Mouse (Mus musculus) hindbrain, embryonic 13.5 days (tissue): ENCODE results near the gene Atp6v1a. TPM values are rescaled to one million over a fixed set of nuclear protein-coding genes. Genes with fewer than 3 reads are reported as not detected.
A peak's percentile ranks its signal among the peaks of the same experiment; 100 is the strongest.

Source experiments
- ATAC-seq: fragments of 200-750 bp; cut with Nextera tagmentation; 2 replicates; pipeline ENCODE4 v1.8.0; 2017; ENCODE audit warnings: moderate TSS enrichment; ENCODE audit not compliant: low FRiP score
- H3K27ac ChIP-seq: fragments of 300-500 bp; sonication (generic); 2 replicates; pipeline ENCODE4 v1.5.1; 2015; ENCODE audit warnings: inconsistent platforms, mild to moderate bottlenecking, moderate library complexity
- H3K27me3 ChIP-seq: fragments of 300-500 bp; sonication (generic); 2 replicates; pipeline ENCODE4 v1.6.1; 2015; ENCODE audit warnings: mild to moderate bottlenecking, inconsistent platforms
- H3K36me3 ChIP-seq: fragments of 300-500 bp; sonication (generic); 2 replicates; pipeline ENCODE4 v1.6.1; 2015; ENCODE audit warnings: mild to moderate bottlenecking, inconsistent platforms
- H3K4me1 ChIP-seq: fragments of 300-500 bp; sonication (generic); replicated peaks from 2 replicates; pipeline ENCODE4 v1.6.1; 2015; ENCODE audit warnings: inconsistent platforms
- H3K4me2 ChIP-seq: fragments of 300-500 bp; sonication (generic); 2 replicates; pipeline ENCODE4 v1.6.1; 2015; ENCODE audit warnings: inconsistent platforms, mild to moderate bottlenecking, moderate library complexity
- H3K4me3 ChIP-seq: fragments of 300-500 bp; sonication (generic); 2 replicates; pipeline ENCODE4 v1.5.1; 2015; ENCODE audit warnings: mild to moderate bottlenecking, inconsistent platforms
- H3K9ac ChIP-seq: fragments of 300-500 bp; sonication (generic); 2 replicates; pipeline ENCODE4 v1.6.1; 2015; ENCODE audit warnings: mild to moderate bottlenecking, inconsistent platforms
- H3K9me3 ChIP-seq: fragments of 300-500 bp; sonication (generic); 2 replicates; pipeline ENCODE4 v1.6.1; 2016; ENCODE audit warnings: inconsistent platforms
- WGBS: fragments of 180-500 bp; shearing (Covaris S2); methylation state at CpG from one replicate; pipeline ENCODE4 v1.1.7; 2015; 5-methylcytosine and 5-hydroxymethylcytosine counted together
- polyA plus RNA-seq: library from polyadenylated mRNA; unstranded; fragments of >200 nt; fragmentation: Nextera tagmentation; extraction: Ambion mirVana; gene quantifications from 2 replicates; pipeline ENCODE4 v1.2.1, GENCODE M21; 2015

The Atp6v1a gene
- polyA plus RNA-seq, 1 experiment from 2014 or later: 93.6 TPM

DNA sequence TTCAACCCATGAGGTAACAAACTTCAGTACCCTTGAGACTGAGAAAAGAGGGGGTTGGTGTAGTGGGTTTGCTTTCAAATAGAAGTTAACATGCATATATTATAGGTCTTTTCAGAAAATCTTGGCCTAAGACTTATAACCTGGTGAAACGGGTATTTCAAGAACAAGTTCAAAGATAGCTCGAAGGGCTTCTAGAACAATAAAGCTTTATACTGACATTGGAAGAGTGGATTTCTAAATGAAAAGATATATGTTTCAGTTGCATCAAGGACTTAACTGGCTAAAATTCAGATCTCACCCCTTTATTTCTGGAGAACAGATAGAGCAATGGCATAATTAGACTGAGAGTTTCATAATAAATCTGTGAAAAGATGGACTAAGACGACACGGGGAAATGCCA lies 29.5 kb upstream of the Atp6v1a start:
- Histone ChIP-seq H3K4me3 (no peak overlapping the region), H3K36me3 (no peaks in the 10 kb centered on the region), H3K4me1 (peaks cover 7% of the 10 kb centered on the region), H3K27me3 (no peaks in the 10 kb centered on the region), H3K9ac (no peak overlapping the region), H3K27ac (no peak overlapping the region), H3K4me2 (no peak overlapping the region), H3K9me3 (no peaks in the 10 kb centered on the region)
- no peak for ATAC-seq
- 87% methylated on average over 4 of the region's 4 CpGs for WGBS

DNA sequence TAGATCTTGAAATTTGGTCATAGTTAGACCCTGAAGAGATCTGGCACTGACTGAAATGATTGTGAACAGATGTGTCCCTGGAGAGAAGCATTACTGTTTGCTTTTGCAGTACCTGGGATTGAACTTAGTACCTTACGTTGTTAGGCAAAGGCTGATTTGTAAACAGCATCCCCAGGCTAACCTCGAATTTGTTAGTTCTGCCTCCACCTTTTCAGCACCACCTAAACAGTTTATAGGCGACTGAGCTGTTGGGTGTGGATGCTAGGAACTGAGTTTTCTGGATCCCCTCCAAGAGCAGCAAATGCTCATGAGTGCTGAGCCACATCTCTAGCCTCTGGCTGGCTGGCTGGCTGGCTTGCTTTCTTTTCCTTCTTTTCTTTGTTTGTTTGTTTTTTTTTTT lies 25.7 kb upstream of the Atp6v1a start:
- Histone ChIP-seq H3K4me3 (no peak overlapping the region), H3K9ac (no peak overlapping the region)
- WGBS: 69% methylated on average over 3 of the region's 3 CpGs

DNA sequence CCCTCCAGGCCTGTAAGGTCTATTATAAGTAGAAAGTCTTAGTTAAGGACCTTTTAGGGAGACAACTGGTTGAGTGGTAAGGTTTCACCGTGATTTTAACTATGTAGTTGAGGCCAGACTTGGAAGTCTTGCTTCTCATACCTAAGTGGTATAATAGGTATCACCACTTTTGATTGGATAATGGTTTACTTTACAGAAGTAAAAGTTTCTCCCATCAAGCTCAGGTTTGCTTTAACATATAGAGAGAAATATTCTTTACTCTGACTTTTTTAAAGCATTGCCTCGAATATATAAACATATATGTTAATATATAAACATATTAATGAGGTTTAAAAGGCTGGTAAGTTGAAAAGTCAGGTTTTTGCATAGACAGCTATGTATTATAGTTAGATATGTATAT lies 24.3 kb upstream of the Atp6v1a start:
- H3K4me3 ChIP-seq: no peak overlapping the region
- H3K9me3 ChIP-seq: no peaks in the 10 kb centered on the region
- peaks cover 7% of the 10 kb centered on the region for H3K36me3 ChIP-seq
- H3K27me3 ChIP-seq: no peaks in the 10 kb centered on the region
- no peak overlapping the region for H3K27ac ChIP-seq
- H3K4me1 ChIP-seq: no peaks in the 10 kb centered on the region
- no peak overlapping the region for H3K9ac ChIP-seq
- ATAC-seq: no peak
- H3K4me2 ChIP-seq: no peak overlapping the region
- 88% methylated on average over 2 of the region's 2 CpGs for WGBS

More for the DNA sequence above, 25.7 kb upstream of the Atp6v1a start:
- H3K4me2 ChIP-seq: no peak overlapping the region
- no peak overlapping the region for H3K27ac ChIP-seq
- no peaks in the 10 kb centered on the region for H3K9me3 ChIP-seq
- no peaks in the 10 kb centered on the region for H3K4me1 ChIP-seq
- H3K36me3 ChIP-seq: no peaks in the 10 kb centered on the region
- no peaks in the 10 kb centered on the region for H3K27me3 ChIP-seq
- no peak for ATAC-seq

DNA sequence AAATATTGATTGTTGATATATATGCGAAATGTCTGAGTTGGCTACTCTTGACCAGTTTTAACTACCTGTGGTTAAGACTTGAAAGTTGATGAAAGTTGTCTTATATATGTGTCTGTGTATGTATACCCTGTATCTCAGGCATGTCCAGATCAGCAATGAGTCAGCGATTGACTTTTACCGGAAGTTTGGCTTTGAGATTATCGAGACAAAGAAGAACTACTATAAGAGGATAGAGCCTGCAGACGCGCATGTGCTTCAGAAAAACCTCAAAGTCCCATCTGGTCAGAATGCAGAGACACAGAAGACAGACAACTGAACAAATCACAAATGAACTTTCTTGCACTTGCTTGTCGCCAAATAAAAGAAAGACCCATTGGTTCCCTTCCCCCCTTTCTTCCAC lies 19.8 kb upstream of the Atp6v1a start:
- no peak overlapping the region for H3K27ac ChIP-seq
- 95% methylated on average over 7 of the region's 7 CpGs for WGBS
- H3K36me3 ChIP-seq: peaks cover 16% of the 10 kb centered on the region
- H3K4me3 ChIP-seq: no peak overlapping the region
- ATAC-seq: no peak
- H3K9ac ChIP-seq: no peak overlapping the region
- H3K4me1 ChIP-seq: no peaks in the 10 kb centered on the region
- no peaks in the 10 kb centered on the region for H3K9me3 ChIP-seq
- no peak overlapping the region for H3K4me2 ChIP-seq
- H3K27me3 ChIP-seq: no peaks in the 10 kb centered on the region

DNA sequence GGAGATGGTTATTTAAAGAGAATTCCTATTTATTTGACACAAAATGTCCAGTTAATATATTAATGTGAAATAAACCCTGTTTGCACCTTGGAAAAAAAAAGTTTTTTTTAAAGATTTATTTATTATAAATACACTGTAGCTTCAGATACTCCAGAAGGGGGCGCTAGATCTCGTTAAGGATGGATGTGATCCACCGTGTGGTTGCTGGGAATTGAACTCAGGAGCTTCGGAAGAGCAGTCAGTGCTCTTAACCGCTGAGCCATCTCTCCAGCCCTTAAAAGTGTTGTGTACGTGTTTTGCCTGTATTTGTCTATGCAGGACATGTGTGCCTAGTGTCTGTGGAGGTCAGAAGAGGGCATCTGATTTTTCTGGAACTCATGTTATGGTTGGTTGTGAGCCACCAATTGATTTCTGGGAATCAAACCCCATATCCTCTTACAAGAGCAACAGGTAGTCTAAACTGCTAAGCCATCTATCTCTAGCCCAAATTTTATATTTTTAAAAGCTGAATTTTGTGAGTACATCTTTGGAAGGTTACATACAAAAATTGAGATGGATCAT lies 15.1 kb upstream of the Atp6v1a start:
- H3K27ac ChIP-seq: no peak overlapping the region
- 72% methylated on average over 6 of the region's 6 CpGs for WGBS
- H3K36me3 ChIP-seq: peaks cover 16% of the 10 kb centered on the region
- no peak for ATAC-seq
- no peak overlapping the region for H3K4me2 ChIP-seq
- no peak overlapping the region for H3K4me3 ChIP-seq
- no peaks in the 10 kb centered on the region for H3K27me3 ChIP-seq
- H3K9ac ChIP-seq: no peak overlapping the region
- H3K4me1 ChIP-seq: no peaks in the 10 kb centered on the region
- H3K9me3 ChIP-seq: no peaks in the 10 kb centered on the region

DNA sequence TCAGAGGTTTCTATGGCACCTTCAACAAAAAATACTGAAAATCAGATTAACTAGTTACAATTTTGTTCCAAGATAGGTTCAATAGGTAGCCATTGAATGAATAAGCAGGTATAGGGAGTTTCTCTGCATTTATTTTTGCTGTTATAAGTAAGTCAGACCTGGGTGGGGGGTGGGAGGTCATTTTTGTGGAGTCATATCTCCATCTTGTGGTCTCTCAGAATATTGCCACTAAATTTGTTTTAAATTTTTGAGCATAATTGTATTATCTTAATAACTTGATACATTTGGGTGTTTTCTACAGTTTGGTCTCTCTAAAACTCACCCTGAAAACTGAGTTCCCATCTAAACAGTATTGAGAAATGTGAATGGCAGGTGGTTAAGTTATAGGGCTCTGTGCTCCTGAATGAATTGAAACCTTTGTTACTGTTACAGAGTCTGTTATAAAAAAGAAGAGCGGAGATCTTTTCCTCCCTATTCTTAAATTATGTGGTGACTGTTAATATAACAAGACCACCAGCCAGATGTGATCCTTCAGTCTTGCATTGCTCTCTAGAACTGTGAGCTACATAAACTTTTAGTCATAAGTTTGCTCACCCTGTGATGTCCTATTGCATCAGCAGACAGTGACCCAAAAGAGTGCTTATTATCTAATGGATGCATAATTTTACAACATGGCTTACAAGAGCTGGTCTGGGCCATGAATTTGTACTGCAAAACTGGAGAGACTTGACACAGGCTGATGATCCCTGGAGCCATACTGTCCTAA lies 9.7 kb upstream of the Atp6v1a start:
- H3K27ac ChIP-seq: no peak overlapping the region
- 94% methylated on average over 1 of the region's 1 CpGs for WGBS

DNA sequence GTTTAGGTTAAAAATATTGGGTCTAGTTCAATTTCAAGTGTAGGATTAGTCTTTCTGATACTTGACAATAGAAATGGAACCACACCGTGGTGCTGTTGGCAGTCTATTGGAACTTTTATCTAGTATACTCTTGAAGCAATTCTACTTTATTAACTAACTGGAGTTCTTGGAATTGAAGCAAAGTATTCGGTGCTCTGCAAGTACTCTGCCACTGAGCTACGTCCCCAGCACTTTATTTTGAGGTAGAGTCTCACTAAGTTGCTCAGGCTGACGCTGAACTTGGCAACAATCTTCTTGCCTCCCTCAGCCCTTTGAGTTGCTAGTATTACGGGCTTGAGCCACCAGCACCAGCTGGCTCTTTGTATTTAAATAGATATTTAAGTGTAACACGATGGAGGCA lies 2.0 kb upstream of the Atp6v1a start:
- Histone ChIP-seq H3K4me2 (peak overlapping the region; percentile 71; the same call in 1 of the 2 replicates), H3K27me3 (no peaks in the 10 kb centered on the region), H3K36me3 (no peaks in the 10 kb centered on the region), H3K9ac (no peak overlapping the region), H3K4me3 (peak overlapping the region; percentile 15; the same call in 1 of the 2 replicates), H3K27ac (no peak overlapping the region), H3K4me1 (peaks cover 22% of the 10 kb centered on the region), H3K9me3 (no peaks in the 10 kb centered on the region)
- WGBS: 57% methylated on average over 6 of the region's 6 CpGs
- ATAC-seq: no peak

More for the DNA sequence above, 9.7 kb upstream of the Atp6v1a start:
- H3K4me1 ChIP-seq: no peaks in the 10 kb centered on the region
- no peaks in the 10 kb centered on the region for H3K9me3 ChIP-seq
- H3K27me3 ChIP-seq: no peaks in the 10 kb centered on the region
- no peak overlapping the region for H3K9ac ChIP-seq
- no peak for ATAC-seq
- H3K36me3 ChIP-seq: no peaks in the 10 kb centered on the region
- H3K4me3 ChIP-seq: no peak overlapping the region
- no peak overlapping the region for H3K4me2 ChIP-seq

DNA sequence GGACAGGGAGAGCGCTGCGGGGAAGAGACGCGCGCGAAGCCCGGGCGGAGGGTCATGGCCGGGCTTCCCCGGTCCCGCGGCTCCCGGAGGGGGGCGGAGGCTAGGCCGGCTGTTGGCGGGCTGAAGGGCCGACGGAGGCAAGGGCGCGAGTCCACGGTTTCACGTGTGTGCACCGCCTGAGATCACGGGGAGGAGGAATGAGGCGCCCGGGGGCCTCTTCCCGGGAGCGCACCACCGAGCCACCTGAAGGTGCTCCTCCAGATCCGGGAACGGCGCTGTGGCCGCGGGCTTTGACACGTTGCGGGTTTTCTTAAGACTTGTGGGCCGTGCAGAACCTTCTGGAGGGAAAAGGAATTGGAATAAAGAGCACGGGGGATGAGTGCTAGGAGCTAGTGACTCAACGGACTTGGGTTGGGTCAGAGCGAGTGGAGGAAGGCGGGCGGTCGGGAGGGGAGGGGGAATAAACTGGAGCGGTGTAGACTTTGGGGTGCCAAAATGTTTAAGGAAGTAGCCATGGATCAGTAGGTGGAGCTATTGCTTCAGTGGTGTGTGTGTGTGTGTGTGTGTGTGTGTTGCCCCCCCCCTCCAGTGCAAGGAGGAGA lies 782 bp upstream of the Atp6v1a start:
- Histone ChIP-seq H3K4me1 (peaks cover 22% of the 10 kb centered on the region), H3K9me3 (no peaks in the 10 kb centered on the region), H3K9ac (peak overlapping the region; percentile 97), H3K27me3 (no peaks in the 10 kb centered on the region), H3K4me2 (peak overlapping the region; percentile 71), H3K4me3 (peak overlapping the region; percentile 96), H3K27ac (peak overlapping the region; percentile 96), H3K36me3 (no peaks in the 10 kb centered on the region)
- peak; percentile 65 for ATAC-seq
- WGBS: under 1% methylated on average over 43 of the region's 44 CpGs

DNA sequence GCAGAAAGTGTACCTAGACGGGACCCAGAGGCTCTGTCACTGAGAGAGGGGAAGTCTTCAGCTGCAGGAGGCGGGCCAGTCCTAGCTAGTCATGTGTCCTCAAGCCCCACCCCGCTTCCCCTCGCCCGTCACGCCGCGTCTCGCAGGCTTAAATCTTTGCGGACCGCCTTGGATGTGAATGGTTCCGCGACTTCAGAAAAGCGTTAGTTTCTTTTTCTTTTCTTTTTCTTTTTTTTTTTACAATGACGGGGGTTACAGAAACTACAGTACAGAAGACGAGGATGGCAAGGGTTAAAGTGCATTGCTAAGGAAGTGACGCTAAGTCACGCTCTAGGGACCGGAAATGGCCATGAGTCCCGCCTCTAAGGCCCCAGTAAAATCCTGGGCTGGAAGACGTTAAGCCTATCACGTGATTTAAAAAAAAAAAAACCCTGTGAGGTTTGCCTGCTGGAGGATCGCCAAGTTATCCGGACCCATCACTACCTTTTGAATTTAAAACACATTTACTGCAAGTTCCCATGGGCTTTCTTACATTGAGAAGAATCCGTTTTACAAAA lies 448 bp downstream of the Atp6v1a start:
- peaks cover 22% of the 10 kb centered on the region for H3K4me1 ChIP-seq
- under 1% methylated on average over 25 of the region's 25 CpGs for WGBS
- peak; percentile 91 for ATAC-seq

DNA sequence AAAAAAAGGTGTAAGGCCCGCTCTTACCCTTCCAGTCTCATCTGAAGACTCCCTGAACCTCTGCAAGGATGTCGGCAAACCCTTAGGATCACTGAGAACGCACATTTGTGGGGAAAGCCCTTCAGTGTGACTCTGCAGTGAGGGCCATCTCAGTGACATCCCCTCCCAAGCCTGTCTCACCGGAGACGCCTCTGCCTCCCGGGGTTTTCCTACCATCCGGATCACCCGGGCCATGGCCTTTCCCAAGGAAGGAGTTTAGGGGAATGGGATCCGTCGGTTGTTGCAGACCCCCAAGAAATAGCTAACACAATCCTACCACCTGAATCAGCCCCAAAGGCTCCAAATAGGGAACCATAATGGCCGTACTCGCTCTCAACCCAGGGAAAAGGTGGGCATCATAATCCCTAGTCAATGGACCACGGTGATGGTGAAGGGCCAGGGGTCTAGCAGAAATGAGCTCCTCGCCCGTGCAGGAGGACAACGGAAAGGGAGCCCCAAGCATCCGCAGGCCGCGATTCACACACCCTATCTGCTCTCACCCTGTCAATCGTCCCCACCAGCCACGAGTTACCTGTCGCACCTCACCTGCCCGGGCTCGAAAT lies 1.0 kb downstream of the Atp6v1a start:
- H3K27ac ChIP-seq: peak overlapping the region; percentile 96
- WGBS: 2% methylated on average over 24 of the region's 24 CpGs
- peak overlapping the region; percentile 94 for H3K4me2 ChIP-seq
- H3K27me3 ChIP-seq: no peaks in the 10 kb centered on the region
- peak; percentile 6; the same call in 1 of the 2 replicates for ATAC-seq
- H3K4me3 ChIP-seq: peak overlapping the region; percentile 96
- no peaks in the 10 kb centered on the region for H3K9me3 ChIP-seq
- peaks cover 22% of the 10 kb centered on the region for H3K4me1 ChIP-seq
- H3K36me3 ChIP-seq: no peaks in the 10 kb centered on the region
- H3K9ac ChIP-seq: peak overlapping the region; percentile 97

More for the DNA sequence above, 448 bp downstream of the Atp6v1a start:
- no peaks in the 10 kb centered on the region for H3K27me3 ChIP-seq
- H3K9me3 ChIP-seq: no peaks in the 10 kb centered on the region
- peak overlapping the region; percentile 94 for H3K4me2 ChIP-seq
- H3K9ac ChIP-seq: peak overlapping the region; percentile 97
- peak overlapping the region; percentile 96 for H3K4me3 ChIP-seq
- H3K27ac ChIP-seq: peak overlapping the region; percentile 96
- H3K36me3 ChIP-seq: no peaks in the 10 kb centered on the region

DNA sequence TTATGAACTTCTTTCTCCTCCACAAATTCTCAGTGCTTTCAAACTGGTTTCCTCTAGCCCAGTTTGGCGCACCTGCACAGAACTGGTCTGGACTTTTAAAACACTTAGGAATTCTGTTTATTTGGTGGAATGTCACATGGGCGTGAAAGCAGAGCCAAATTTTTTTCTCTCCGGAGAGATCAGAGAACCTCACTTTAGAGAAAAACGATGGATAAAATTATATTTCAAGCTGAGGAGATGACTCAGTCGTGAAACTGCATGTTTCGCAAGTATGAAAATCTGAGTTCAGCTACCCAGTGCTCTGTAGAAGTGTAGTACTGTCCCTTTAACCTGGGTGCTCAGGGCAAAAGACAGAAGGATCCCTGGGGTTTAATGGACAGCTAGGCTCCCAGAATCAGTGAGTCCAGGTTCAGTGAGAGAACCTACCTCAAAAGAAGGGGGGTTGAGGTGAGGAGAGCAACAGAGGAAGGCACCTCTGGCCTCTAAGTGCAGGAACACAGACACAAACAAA lies 2.9 kb downstream of the Atp6v1a start:
- H3K4me2 ChIP-seq: no peak overlapping the region
- 91% methylated on average over 6 of the region's 6 CpGs for WGBS
- no peaks in the 10 kb centered on the region for H3K27me3 ChIP-seq
- peaks cover 21% of the 10 kb centered on the region for H3K4me1 ChIP-seq
- no peak overlapping the region for H3K9ac ChIP-seq
- no peaks in the 10 kb centered on the region for H3K9me3 ChIP-seq
- ATAC-seq: no peak
- H3K4me3 ChIP-seq: no peak overlapping the region
- no peaks in the 10 kb centered on the region for H3K36me3 ChIP-seq
- H3K27ac ChIP-seq: no peak overlapping the region

DNA sequence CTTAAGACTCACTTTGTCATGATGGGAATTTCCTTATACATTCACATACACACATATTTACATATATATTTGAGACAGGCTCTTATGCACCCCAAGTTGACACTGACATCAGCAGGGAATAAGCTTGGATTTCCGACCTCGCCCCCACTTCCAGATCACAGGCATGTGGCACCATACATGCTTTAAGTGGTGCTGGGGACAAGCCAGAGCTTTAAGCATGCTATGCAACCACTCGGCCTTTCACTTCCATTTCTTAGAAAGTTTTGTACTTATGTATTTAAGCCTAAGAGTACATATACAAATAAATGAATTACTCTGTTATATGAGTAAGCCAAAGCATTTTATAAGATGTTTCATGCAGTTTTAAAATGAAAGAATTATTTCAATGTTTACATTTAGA lies 6.3 kb downstream of the Atp6v1a start:
- Histone ChIP-seq H3K4me3 (no peak overlapping the region), H3K9ac (no peak overlapping the region), H3K4me1 (peaks cover 13% of the 10 kb centered on the region), H3K27ac (no peak overlapping the region), H3K4me2 (no peak overlapping the region), H3K27me3 (no peaks in the 10 kb centered on the region), H3K9me3 (no peaks in the 10 kb centered on the region), H3K36me3 (no peaks in the 10 kb centered on the region)
- WGBS: 93% methylated on average over 3 of the region's 3 CpGs
- ATAC-seq: no peak
